Mouse (Mus musculus) layer of hippocampus, adult 9-10 months (tissue): ENCODE measurements around the gene Iffo2.

Experiments used
- DNase-seq: peaks from one replicate; pipeline ENCODE4 v3.0.0; 2022; ENCODE audit warnings: low spot score

Gene Iffo2

GRCm38 (mm10) chr4:139606732-139607131 is 76.4 kb downstream of the Iffo2 start:
- DNase-seq = no peak

GRCm38 (mm10) chr4:139608975-139609374 is 78.6 kb downstream of the Iffo2 start:
- no peak for DNase-seq

GRCm38 (mm10) chr4:139610954-139611353 is 80.6 kb downstream of the Iffo2 start:
- DNase-seq = no peak

GRCm38 (mm10) chr4:139611542-139611953 is 81.2 kb downstream of the Iffo2 start:
- DNase-seq = peak; percentile 70

GRCm38 (mm10) chr4:139614524-139615260 is 84.3 kb downstream of the Iffo2 start:
- DNase-seq = no peak

GRCm38 (mm10) chr4:139616276-139617000 is 86.1 kb downstream of the Iffo2 start:
- DNase-seq = no peak

- DNase-seq = no peak
These were observed 86.6 kb downstream of the Iffo2 start for GRCm38 (mm10) chr4:139617001-139617364.

- no peak for DNase-seq
These were observed 89.4 kb downstream of the Iffo2 start for GRCm38 (mm10) chr4:139619765-139620164.

- DNase-seq = peak; percentile 93
These were observed 92.3 kb downstream of the Iffo2 start, which contains the start of gene Aldh4a1 for GRCm38 (mm10) chr4:139622373-139623282. Gene Aldh4a1 (plus strand): TSS chr4:139622866.

GRCm38 (mm10) chr4:139623434-139624115 is 93.2 kb downstream of the Iffo2 start:
- DNase-seq = no peak

- no peak for DNase-seq
These were observed 93.8 kb downstream of the Iffo2 start for GRCm38 (mm10) chr4:139624116-139624489.

- no peak for DNase-seq
These were observed 94.4 kb downstream of the Iffo2 start for GRCm38 (mm10) chr4:139624706-139625105.

- no peak for DNase-seq
These were observed 97.0 kb downstream of the Iffo2 start for GRCm38 (mm10) chr4:139627361-139627760.

GRCm38 (mm10) chr4:139630171-139630570 is 99.8 kb downstream of the Iffo2 start:
- DNase-seq = no peak

- DNase-seq = no peak
These were observed 100.8 kb downstream of the Iffo2 start for GRCm38 (mm10) chr4:139631141-139631540.

- DNase-seq = no peak
These were observed 101.4 kb downstream of the Iffo2 start for GRCm38 (mm10) chr4:139631569-139632253.

GRCm38 (mm10) chr4:139632254-139632580 is 101.9 kb downstream of the Iffo2 start:
- no peak for DNase-seq

GRCm38 (mm10) chr4:139636373-139636772 is 106.0 kb downstream of the Iffo2 start:
- DNase-seq = peak; percentile 59

- no peak for DNase-seq
These were observed 107.5 kb downstream of the Iffo2 start for GRCm38 (mm10) chr4:139637847-139638246.

GRCm38 (mm10) chr4:139638356-139638755 is 108.0 kb downstream of the Iffo2 start:
- DNase-seq = no peak

GRCm38 (mm10) chr4:139639801-139640200 is 109.5 kb downstream of the Iffo2 start:
- DNase-seq = no peak
